Mouse (Mus musculus) left cerebral cortex, postnatal 25 days (tissue): ENCODE measurements at regions not wholly inside any gene's neighbourhood (a gene's known extent, or its start where the extent isn't known, plus 50 kb on each side); places are given as distances from the start of the nearest gene placed in this dataset.
"Not testable (repeated sequence)": the region's sequence is repeated elsewhere in the genome, so short reads cannot be mapped to it uniquely, and the experiment has no call there.

ENCODE experiments used
- DNase-seq, 2 experiments: peaks; one replicate each; pipeline ENCODE4 v3.0.0; 2022; ENCODE audit warnings: low spot score in 2 of 2, mixed read lengths in 1 of 2
- intact Hi-C: fragments of 180-260 bp; cut with DNase I; formaldehyde crosslinking; loops from one replicate; pipeline ENCODE4 v1.15.1; 2025

DNA sequence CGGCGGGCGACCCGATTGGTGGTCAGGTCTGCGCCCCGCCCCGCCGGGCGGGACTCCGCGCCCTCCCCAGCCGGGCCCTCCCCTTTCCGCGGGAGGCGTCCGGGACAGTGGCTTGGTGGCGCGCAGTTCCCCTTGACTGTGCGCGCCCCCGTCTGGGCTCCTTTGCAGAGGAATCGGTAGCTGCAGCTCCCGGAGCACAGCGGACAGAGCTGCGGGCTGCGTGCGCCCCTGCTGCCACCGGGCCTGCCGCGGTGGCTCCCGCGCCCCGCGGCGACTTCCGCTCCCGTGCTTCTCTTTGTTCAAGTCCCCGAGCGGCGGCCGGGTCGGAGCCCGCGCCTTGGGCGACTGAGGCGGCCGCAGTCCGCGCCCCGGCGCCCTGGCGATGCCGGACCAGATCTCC, 566.6 kb upstream of the Gm21863 start:
- intact Hi-C loops: not testable (repeated sequence)
- peak; percentile 7 to 35 for DNase-seq
